Mouse (Mus musculus) frontal cortex, postnatal 14 days (tissue): ENCODE results near the gene Dio1.
A peak's percentile ranks its signal among the peaks of the same experiment; 100 is the strongest.

ENCODE experiments used
- DNase-seq, 2 experiments: peaks; one replicate each; pipeline ENCODE4 v3.0.0; 2022; ENCODE audit warnings: low spot score in 2 of 2

Dio1 gene

GRCm38 (mm10) chr4:107300902-107301555 lies 5.9 kb downstream of the Dio1 start:
- DNase-seq, result no peak

GRCm38 (mm10) chr4:107300371-107300770 lies 6.6 kb downstream of the Dio1 start:
- no peak for DNase-seq

- DNase-seq, result no peak
Measured at GRCm38 (mm10) chr4:107299779-107300340, 7.1 kb downstream of the Dio1 start.

GRCm38 (mm10) chr4:107298071-107298606 lies 8.8 kb downstream of the Dio1 start:
- DNase-seq, result no peak

GRCm38 (mm10) chr4:107292273-107292662 lies 14.7 kb downstream of the Dio1 start:
- DNase-seq, result no peak

GRCm38 (mm10) chr4:107291611-107292272 lies 15.2 kb downstream of the Dio1 start:
- DNase-seq, result peak in 1 of 2 experiments; percentile 13

GRCm38 (mm10) chr4:107287517-107287916 lies 19.5 kb downstream of the Dio1 start:
- no peak for DNase-seq

GRCm38 (mm10) chr4:107286386-107286785 lies 20.6 kb downstream of the Dio1 start:
- DNase-seq, result no peak

- no peak for DNase-seq
Measured at GRCm38 (mm10) chr4:107285446-107286200, 21.3 kb downstream of the Dio1 start.

- DNase-seq, result no peak
Measured at GRCm38 (mm10) chr4:107280843-107281475, 26.0 kb downstream of the Dio1 start.

- no peak for DNase-seq
Measured at GRCm38 (mm10) chr4:107278188-107278707, 28.7 kb downstream of the Dio1 start.

- no peak for DNase-seq
Measured at GRCm38 (mm10) chr4:107274511-107274910, 32.5 kb downstream of the Dio1 start.

GRCm38 (mm10) chr4:107273683-107274082 lies 33.3 kb downstream of the Dio1 start:
- no peak for DNase-seq

- no peak for DNase-seq
Measured at GRCm38 (mm10) chr4:107260001-107260400, 47.0 kb downstream of the Dio1 start.

GRCm38 (mm10) chr4:107254414-107254813 lies 52.6 kb downstream of the Dio1 start:
- no peak for DNase-seq

- peak; percentile 89 to 90 for DNase-seq
Measured at GRCm38 (mm10) chr4:107253125-107254091, 53.6 kb downstream of the Dio1 start, which contains the start of the genes Lrrc42 and Hspb11. Gene Lrrc42, minus strand, starts transcription at chr4:107253532. Gene Hspb11, plus strand, starts transcription at chr4:107253593.

GRCm38 (mm10) chr4:107252522-107252921 lies 54.4 kb downstream of the Dio1 start:
- no peak for DNase-seq

- DNase-seq, result no peak
Measured at GRCm38 (mm10) chr4:107250494-107250893, 56.5 kb downstream of the Dio1 start.

- DNase-seq, result no peak
Measured at GRCm38 (mm10) chr4:107249471-107249870, 57.5 kb downstream of the Dio1 start.

GRCm38 (mm10) chr4:107248061-107248460 lies 58.9 kb downstream of the Dio1 start:
- no peak for DNase-seq
